Mouse (Mus musculus) splenic B cell, adult 2 months (primary cell): ENCODE results near the gene Ntng1.
"Not testable (repeated sequence)": the region's sequence is repeated elsewhere in the genome, so short reads cannot be mapped to it uniquely, and the experiment has no call there.

Experiments
- DNase-seq: peaks from one replicate; pipeline ENCODE4 v3.0.0-alpha.2; 2011; ENCODE audit warnings: low read depth, low spot score
- H3K27me3 ChIP-seq: 2 replicates; pipeline ENCODE4 v1.6.1; 2012; ENCODE audit warnings: mild to moderate bottlenecking, low read length, moderate library complexity, mixed read lengths; ENCODE audit not compliant: control insufficient read depth, poor library complexity, insufficient read depth, severe bottlenecking
- H3K36me3 ChIP-seq: 2 replicates; pipeline ENCODE4 v1.6.1; 2012; ENCODE audit warnings: mild to moderate bottlenecking, low read length, moderate library complexity, mixed read lengths; ENCODE audit not compliant: control insufficient read depth, poor library complexity, insufficient read depth, severe bottlenecking

Ntng1 gene

GRCm38 (mm10) chr3:109807211-109807934, 336.4 kb downstream of the Ntng1 start:
- Histone ChIP-seq H3K27me3 (no peaks in the 10 kb centered on the region), H3K36me3 (no peaks in the 10 kb centered on the region)
- no peak for DNase-seq

- no peak for DNase-seq
- Histone ChIP-seq H3K27me3 (no peaks in the 10 kb centered on the region), H3K36me3 (no peaks in the 10 kb centered on the region)
Measured at GRCm38 (mm10) chr3:109804145-109804544, 339.7 kb downstream of the Ntng1 start.

- DNase-seq, result no peak
- H3K36me3 ChIP-seq, result no peaks in the 10 kb centered on the region
- no peaks in the 10 kb centered on the region for H3K27me3 ChIP-seq
Measured at GRCm38 (mm10) chr3:109803616-109804015, 340.2 kb downstream of the Ntng1 start.

GRCm38 (mm10) chr3:109797354-109797753, 346.5 kb downstream of the Ntng1 start:
- Histone ChIP-seq H3K36me3 (no peaks in the 10 kb centered on the region), H3K27me3 (no peaks in the 10 kb centered on the region)
- DNase-seq, result no peak

- no peaks in the 10 kb centered on the region for H3K36me3 ChIP-seq
- no peak for DNase-seq
- H3K27me3 ChIP-seq, result no peaks in the 10 kb centered on the region
Measured at GRCm38 (mm10) chr3:109783231-109783630, 360.6 kb downstream of the Ntng1 start.

GRCm38 (mm10) chr3:109782289-109782951, 361.4 kb downstream of the Ntng1 start:
- no peaks in the 10 kb centered on the region for H3K36me3 ChIP-seq
- H3K27me3 ChIP-seq, result no peaks in the 10 kb centered on the region
- DNase-seq, result no peak

GRCm38 (mm10) chr3:109781917-109782288, 361.9 kb downstream of the Ntng1 start:
- H3K36me3 ChIP-seq, result no peaks in the 10 kb centered on the region
- H3K27me3 ChIP-seq, result no peaks in the 10 kb centered on the region

GRCm38 (mm10) chr3:109775200-109775599, 368.6 kb downstream of the Ntng1 start:
- H3K27me3 ChIP-seq, result no peaks in the 10 kb centered on the region
- H3K36me3 ChIP-seq, result no peaks in the 10 kb centered on the region
- no peak for DNase-seq

More at GRCm38 (mm10) chr3:109781917-109782288, 361.9 kb downstream of the Ntng1 start:
- DNase-seq, result no peak

GRCm38 (mm10) chr3:109772120-109772519, 371.7 kb downstream of the Ntng1 start:
- Histone ChIP-seq H3K36me3 (no peaks in the 10 kb centered on the region), H3K27me3 (no peaks in the 10 kb centered on the region)
- DNase-seq, result no peak

GRCm38 (mm10) chr3:109766939-109767338, 376.9 kb downstream of the Ntng1 start:
- H3K27me3 ChIP-seq, result no peaks in the 10 kb centered on the region
- H3K36me3 ChIP-seq, result no peaks in the 10 kb centered on the region
- DNase-seq, result no peak

- no peak for DNase-seq
- H3K27me3 ChIP-seq, result no peaks in the 10 kb centered on the region
- no peaks in the 10 kb centered on the region for H3K36me3 ChIP-seq
Measured at GRCm38 (mm10) chr3:109765608-109766007, 378.2 kb downstream of the Ntng1 start.

GRCm38 (mm10) chr3:109765141-109765540, 378.7 kb downstream of the Ntng1 start:
- no peaks in the 10 kb centered on the region for H3K27me3 ChIP-seq
- H3K36me3 ChIP-seq, result no peaks in the 10 kb centered on the region
- no peak for DNase-seq

GRCm38 (mm10) chr3:109756426-109756825, 387.4 kb downstream of the Ntng1 start:
- H3K36me3 ChIP-seq, result no peaks in the 10 kb centered on the region
- H3K27me3 ChIP-seq, result no peaks in the 10 kb centered on the region; the same call in 1 of the 2 replicates
- no peak for DNase-seq

- peak; percentile 1 for DNase-seq
- not testable (repeated sequence) for H3K27me3 ChIP-seq, H3K36me3 ChIP-seq
Measured at GRCm38 (mm10) chr3:109747593-109747992, 396.2 kb downstream of the Ntng1 start.

- no peaks in the 10 kb centered on the region for H3K27me3 ChIP-seq
- DNase-seq, result no peak
- H3K36me3 ChIP-seq, result no peaks in the 10 kb centered on the region
Measured at GRCm38 (mm10) chr3:109740466-109741102, 403.2 kb downstream of the Ntng1 start.
